Mouse (Mus musculus) midbrain, embryonic 11.5 days (tissue): ENCODE measurements at regions not wholly inside any gene's neighbourhood (a gene's known extent, or its start where the extent isn't known, plus 50 kb on each side); places are given as distances from the start of the nearest gene placed in this dataset.

Source experiments
- ATAC-seq: fragments of 200-750 bp; cut with Nextera tagmentation; 2 replicates; pipeline ENCODE4 v1.8.0; 2017; ENCODE audit warnings: moderate TSS enrichment, moderate library complexity; ENCODE audit not compliant: low FRiP score
- DNase-seq: peaks from one replicate; pipeline ENCODE4 v3.0.0; 2015; ENCODE audit warnings: low spot score; ENCODE audit errors: missing footprints
- H3K27ac ChIP-seq: fragments of 300-500 bp; sonication (generic); 2 replicates; pipeline ENCODE4 v1.5.1; 2014; ENCODE audit warnings: low read depth, low read length
- H3K27me3 ChIP-seq: fragments of 300-500 bp; sonication (generic); 2 replicates; pipeline ENCODE4 v1.6.1; 2014; ENCODE audit warnings: mild to moderate bottlenecking, low read length, moderate library complexity, mixed read lengths; ENCODE audit not compliant: control insufficient read depth, insufficient read depth
- H3K36me3 ChIP-seq: fragments of 300-500 bp; sonication (generic); 2 replicates; pipeline ENCODE4 v1.6.1; 2014; ENCODE audit warnings: mild to moderate bottlenecking, low read length, moderate library complexity, mixed read lengths; ENCODE audit not compliant: control insufficient read depth, insufficient read depth
- H3K4me1 ChIP-seq: fragments of 300-500 bp; sonication (generic); 2 replicates; pipeline ENCODE4 v1.6.1; 2014; ENCODE audit warnings: low read length; ENCODE audit not compliant: control insufficient read depth, insufficient read depth
- H3K4me2 ChIP-seq: fragments of 300-500 bp; sonication (generic); 2 replicates; pipeline ENCODE4 v1.6.1; 2014; ENCODE audit warnings: mild to moderate bottlenecking, moderate library complexity
- H3K4me3 ChIP-seq: fragments of 300-500 bp; sonication (generic); 2 replicates; pipeline ENCODE4 v1.5.1; 2014; ENCODE audit warnings: low read depth, low read length
- H3K9ac ChIP-seq: fragments of 300-500 bp; sonication (generic); 2 replicates; pipeline ENCODE4 v1.6.1; 2014; ENCODE audit warnings: low read length
- H3K9me3 ChIP-seq: fragments of 300-500 bp; sonication (generic); 2 replicates; pipeline ENCODE4 v1.6.1; 2016; ENCODE audit warnings: low read length; ENCODE audit not compliant: control insufficient read depth
- WGBS: fragments of 180-500 bp; shearing (Covaris S2); extraction: QIAGEN DNeasy Blood & Tissue Kit; methylation state at CpG from one replicate; pipeline ENCODE4 v1.1.7; 2014; 5-methylcytosine and 5-hydroxymethylcytosine counted together

DNA sequence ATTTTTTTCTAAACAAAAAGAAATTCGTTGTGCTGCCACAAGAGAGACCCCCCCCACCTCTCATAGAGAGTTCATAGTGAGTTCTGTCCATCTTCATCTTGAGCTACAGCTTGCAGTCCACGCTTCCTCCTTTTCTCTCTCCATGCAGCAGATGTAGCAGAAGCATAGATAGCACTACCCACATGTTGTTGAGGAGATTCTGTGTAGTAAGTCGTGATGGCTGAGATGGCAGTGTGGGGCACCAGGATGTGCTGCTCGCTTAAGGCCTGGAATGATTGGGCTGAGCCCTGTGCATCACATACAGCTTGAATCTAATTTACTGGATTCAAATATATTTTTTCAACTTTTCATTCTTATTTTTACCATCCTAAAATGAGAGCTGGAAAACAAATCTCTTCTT lies 184.4 kb upstream of the Ccn2 start:
- H3K9me3 ChIP-seq, result no peaks in the 10 kb centered on the region
- H3K27ac ChIP-seq, result no peak overlapping the region
- peaks cover 14% of the 10 kb centered on the region for H3K4me1 ChIP-seq
- no peaks in the 10 kb centered on the region for H3K27me3 ChIP-seq
- ATAC-seq (no peak), DNase-seq (no peak)
- H3K36me3 ChIP-seq, result no peaks in the 10 kb centered on the region
- no peak overlapping the region for H3K9ac ChIP-seq
- no peak overlapping the region for H3K4me2 ChIP-seq
- WGBS, result 92% methylated on average over 4 of the region's 4 CpGs
- H3K4me3 ChIP-seq, result no peak overlapping the region

DNA sequence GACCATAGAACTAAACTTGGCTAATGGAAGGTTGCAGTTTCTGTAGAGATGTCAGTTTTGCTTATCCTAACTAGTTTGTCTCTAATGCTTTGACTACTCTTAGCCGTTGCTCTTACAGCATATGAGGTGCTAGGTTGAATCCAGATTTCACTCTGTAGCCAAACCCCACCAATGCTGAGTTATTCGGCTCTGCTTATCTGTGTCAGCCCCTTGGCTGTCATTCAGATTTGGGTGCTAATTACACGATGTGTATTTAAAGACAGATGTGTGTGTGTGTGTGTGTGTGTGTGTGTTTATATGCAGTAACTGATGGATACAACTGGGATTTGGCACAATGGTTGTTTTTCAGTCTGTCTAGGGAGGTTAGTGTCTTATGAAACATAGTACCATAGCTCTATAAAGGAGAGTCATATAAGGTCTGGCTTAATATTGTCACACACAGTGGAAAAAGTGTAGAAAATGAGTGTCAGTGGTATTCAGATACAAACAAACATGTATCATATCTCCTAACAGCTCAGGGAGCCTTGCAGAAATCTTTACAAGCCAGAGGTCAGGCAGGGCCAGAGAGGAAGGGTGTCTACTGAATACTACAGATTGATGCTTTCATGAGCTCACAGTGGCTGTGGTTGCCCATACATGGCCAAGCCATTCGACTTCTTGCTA lies 172.6 kb upstream of the Ccn2 start:
- no peak overlapping the region for H3K4me3 ChIP-seq
- no peak overlapping the region for H3K27ac ChIP-seq
- H3K9me3 ChIP-seq, result no peaks in the 10 kb centered on the region
- no peak overlapping the region for H3K9ac ChIP-seq
- H3K27me3 ChIP-seq, result no peaks in the 10 kb centered on the region
- WGBS, result 87% methylated on average over 4 of the region's 4 CpGs
- H3K4me1 ChIP-seq, result no peaks in the 10 kb centered on the region
- no peaks in the 10 kb centered on the region for H3K36me3 ChIP-seq
- no peak for ATAC-seq
- H3K4me2 ChIP-seq, result no peak overlapping the region
- no peak for DNase-seq

DNA sequence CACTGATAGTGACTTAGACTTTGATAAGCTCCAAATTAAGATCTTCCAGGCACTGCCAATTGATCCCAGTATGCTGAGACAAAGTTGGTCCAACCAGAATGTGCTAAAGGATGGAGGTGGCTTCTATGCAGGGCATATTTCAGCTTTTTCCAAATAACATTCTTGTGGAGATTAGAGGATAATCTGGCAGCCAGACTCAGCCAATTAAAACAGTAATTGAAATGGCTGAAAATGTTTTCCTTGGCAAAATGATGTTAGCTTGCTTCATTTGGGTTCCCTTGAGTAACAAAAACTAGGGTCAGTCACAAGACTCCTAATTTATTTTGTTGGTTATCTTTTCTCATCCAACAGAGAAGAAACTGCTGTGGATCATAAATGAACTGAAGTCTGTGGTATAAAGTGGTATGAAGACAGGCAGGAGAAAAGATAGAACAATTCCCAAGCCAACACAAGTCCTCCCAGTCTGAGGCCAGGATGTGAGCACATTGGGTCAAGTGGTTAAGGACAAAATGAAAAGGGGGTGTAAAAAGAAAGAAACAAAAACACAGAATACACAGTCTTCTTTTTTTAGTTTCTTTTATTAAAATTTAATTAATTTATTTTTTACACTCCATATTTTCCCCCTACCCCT lies 161.4 kb upstream of the Ccn2 start:
- Histone ChIP-seq H3K9ac (no peak overlapping the region), H3K27ac (no peak overlapping the region), H3K4me1 (no peaks in the 10 kb centered on the region), H3K4me3 (no peak overlapping the region), H3K9me3 (no peaks in the 10 kb centered on the region), H3K27me3 (no peaks in the 10 kb centered on the region), H3K4me2 (no peak overlapping the region), H3K36me3 (no peaks in the 10 kb centered on the region)
- DNase-seq, result no peak
- no peak for ATAC-seq

DNA sequence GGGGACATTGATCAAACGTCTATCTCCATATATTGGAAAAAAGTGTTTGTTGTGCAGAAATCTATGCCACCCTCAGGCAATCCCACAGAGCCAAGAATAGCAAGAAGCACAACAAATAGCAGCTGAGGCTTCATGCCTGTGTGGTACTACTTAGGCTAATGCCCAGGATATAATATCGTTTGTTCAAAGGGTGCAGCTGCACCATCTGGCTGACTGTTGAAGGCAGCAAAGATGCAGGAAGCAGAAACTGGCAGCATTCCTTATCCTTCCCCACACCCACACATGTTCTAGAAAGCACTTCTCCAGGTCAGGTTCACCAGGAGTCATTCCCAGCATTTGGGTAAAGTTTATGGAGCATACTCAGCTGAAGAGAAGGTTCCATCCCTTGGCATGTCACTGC lies 158.1 kb upstream of the Ccn2 start:
- no peaks in the 10 kb centered on the region for H3K9me3 ChIP-seq
- ATAC-seq (no peak), DNase-seq (no peak)
- no peaks in the 10 kb centered on the region for H3K27me3 ChIP-seq
- no peaks in the 10 kb centered on the region for H3K4me1 ChIP-seq
- H3K36me3 ChIP-seq, result no peaks in the 10 kb centered on the region
- no peak overlapping the region for H3K4me2 ChIP-seq
- no peak overlapping the region for H3K4me3 ChIP-seq
- no peak overlapping the region for H3K9ac ChIP-seq
- no peak overlapping the region for H3K27ac ChIP-seq
- WGBS, result 87% methylated on average over 2 of the region's 2 CpGs

DNA sequence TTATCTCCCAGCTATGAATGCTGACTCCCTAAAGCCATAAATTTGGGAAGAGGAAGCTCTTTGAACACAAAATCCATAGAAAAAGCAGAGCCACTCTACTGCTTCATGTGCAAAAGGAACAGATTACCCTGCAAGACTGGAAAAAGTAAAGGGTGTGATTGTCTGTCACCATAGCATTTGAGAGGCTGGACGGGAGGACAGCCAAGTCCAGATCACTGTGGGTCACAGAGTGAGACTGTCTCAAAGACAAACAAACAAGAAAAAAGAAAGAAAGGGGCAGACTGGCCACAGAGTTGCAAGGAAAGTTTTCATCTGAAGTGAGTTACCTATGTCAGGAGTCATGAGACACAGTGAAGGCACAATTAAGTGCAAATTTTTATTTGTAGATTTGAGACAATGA lies 150.7 kb upstream of the Ccn2 start:
- ATAC-seq, result no peak
- H3K36me3 ChIP-seq, result no peaks in the 10 kb centered on the region
- 62% methylated on average over 1 of the region's 1 CpGs for WGBS

DNA sequence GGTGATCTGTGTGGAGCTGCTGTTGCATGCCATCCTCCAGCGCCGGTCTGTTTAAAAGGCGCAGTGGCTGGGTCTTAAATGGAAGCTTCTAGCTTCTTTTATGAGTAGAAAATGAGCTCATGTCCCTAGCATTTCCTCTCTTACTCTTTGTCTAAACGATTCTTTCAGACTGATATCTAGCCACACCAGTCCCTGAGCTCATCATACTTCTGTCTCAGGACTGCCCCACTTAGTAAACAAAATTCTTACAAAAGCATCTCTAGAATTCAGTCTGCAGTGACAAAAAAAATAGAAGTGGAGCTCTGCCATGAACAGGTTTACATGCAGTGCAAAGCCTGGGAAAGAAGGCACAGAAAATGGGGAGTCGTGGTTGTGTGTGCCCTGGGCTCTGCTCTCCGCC lies 150.2 kb upstream of the Ccn2 start:
- Histone ChIP-seq H3K27me3 (no peaks in the 10 kb centered on the region), H3K4me3 (no peak overlapping the region), H3K9ac (no peak overlapping the region), H3K36me3 (no peaks in the 10 kb centered on the region), H3K4me2 (no peak overlapping the region), H3K4me1 (no peaks in the 10 kb centered on the region), H3K9me3 (no peaks in the 10 kb centered on the region), H3K27ac (no peak overlapping the region)
- no peak for ATAC-seq
- DNase-seq, result no peak
- WGBS, result 90% methylated on average over 6 of the region's 6 CpGs

More for the DNA sequence above, 150.7 kb upstream of the Ccn2 start:
- H3K27ac ChIP-seq, result no peak overlapping the region
- H3K4me3 ChIP-seq, result no peak overlapping the region
- no peaks in the 10 kb centered on the region for H3K4me1 ChIP-seq
- H3K9ac ChIP-seq, result no peak overlapping the region
- no peak overlapping the region for H3K4me2 ChIP-seq
- no peaks in the 10 kb centered on the region for H3K9me3 ChIP-seq
- H3K27me3 ChIP-seq, result no peaks in the 10 kb centered on the region
- DNase-seq, result no peak

DNA sequence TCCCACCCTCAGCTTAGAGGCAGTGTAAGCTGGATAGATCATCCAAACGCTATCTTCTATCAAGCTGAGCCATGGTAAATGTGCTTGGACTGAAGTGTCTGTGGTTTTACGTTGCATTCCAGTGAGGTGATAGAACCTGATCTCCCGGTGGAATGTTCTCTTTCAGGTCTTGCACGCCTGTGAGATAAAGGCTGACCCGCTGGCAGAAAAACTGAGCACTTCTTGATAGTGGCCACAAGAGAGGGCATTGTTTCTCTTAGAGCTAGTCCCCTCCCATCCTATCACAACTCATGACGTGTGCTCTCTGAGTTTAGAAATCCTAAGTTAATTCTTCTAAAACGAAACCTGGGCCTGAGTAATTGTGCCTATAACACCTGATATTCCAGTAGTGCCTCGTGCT lies 149.1 kb upstream of the Ccn2 start:
- 90% methylated on average over 8 of the region's 8 CpGs for WGBS
- H3K4me2 ChIP-seq, result no peak overlapping the region
- no peaks in the 10 kb centered on the region for H3K4me1 ChIP-seq
- no peak overlapping the region for H3K4me3 ChIP-seq
- no peak overlapping the region for H3K9ac ChIP-seq
- no peaks in the 10 kb centered on the region for H3K27me3 ChIP-seq
- H3K9me3 ChIP-seq, result no peaks in the 10 kb centered on the region
- no peaks in the 10 kb centered on the region for H3K36me3 ChIP-seq
- no peak for DNase-seq
- H3K27ac ChIP-seq, result no peak overlapping the region
- no peak for ATAC-seq

DNA sequence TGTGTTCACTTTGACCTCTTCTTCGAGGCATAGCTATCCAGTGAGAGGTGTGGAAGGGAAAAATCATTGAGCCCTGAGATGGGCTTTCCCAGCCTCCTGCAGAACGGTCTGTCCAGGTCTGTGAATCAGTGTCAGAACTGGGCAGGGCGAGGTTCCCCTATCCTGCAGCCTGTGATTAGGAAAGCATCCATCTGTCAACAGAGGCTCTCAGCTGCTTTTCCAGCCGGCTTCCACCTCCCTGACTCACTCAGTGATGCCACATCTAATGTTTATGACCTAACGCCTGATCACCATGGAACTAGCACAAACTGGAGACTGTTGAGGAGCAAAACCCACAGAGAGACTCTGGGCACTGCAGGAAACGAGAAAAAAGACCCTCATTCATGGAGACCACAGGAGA lies 148.1 kb upstream of the Ccn2 start:
- H3K36me3 ChIP-seq, result no peaks in the 10 kb centered on the region
- no peak overlapping the region for H3K9ac ChIP-seq
- 78% methylated on average over 6 of the region's 6 CpGs for WGBS
- DNase-seq (no peak), ATAC-seq (no peak)
- H3K4me1 ChIP-seq, result no peaks in the 10 kb centered on the region
- H3K4me2 ChIP-seq, result no peak overlapping the region
- no peaks in the 10 kb centered on the region for H3K9me3 ChIP-seq
- no peaks in the 10 kb centered on the region for H3K27me3 ChIP-seq
- no peak overlapping the region for H3K4me3 ChIP-seq
- no peak overlapping the region for H3K27ac ChIP-seq

DNA sequence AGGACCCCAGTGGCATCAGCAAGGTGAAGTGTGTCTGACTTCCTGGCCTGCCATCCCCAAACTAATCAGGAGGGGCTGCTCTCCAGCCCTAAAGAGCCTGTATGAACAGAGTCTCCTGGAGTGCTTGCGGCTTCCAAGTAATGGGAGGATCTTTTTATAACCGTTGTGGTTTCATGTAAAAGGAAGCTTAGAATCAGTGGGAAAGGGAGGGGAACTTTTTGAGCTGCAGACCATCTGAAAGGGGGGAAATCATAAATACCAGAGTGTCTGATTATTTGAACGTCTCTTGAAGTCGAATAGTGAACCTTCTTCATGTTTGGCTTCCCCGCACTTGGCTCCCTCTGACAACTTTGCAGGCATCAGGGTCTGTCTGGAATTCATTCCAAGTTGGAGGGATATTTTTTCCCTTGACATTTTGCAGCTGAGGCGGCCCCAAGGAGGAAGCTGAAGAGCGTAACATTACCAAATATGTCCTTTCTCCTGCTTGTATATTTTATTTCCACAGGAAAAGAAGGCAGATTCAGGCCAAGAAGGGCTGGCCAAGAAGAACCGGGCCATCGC lies 147.2 kb upstream of the Ccn2 start:
- ATAC-seq, result no peak
- WGBS, result 86% methylated on average over 9 of the region's 9 CpGs

More for the DNA sequence above, 147.2 kb upstream of the Ccn2 start:
- Histone ChIP-seq H3K36me3 (no peaks in the 10 kb centered on the region), H3K4me3 (no peak overlapping the region), H3K27me3 (no peaks in the 10 kb centered on the region), H3K9ac (no peak overlapping the region), H3K9me3 (no peaks in the 10 kb centered on the region), H3K27ac (no peak overlapping the region), H3K4me1 (no peaks in the 10 kb centered on the region), H3K4me2 (no peak overlapping the region)
- DNase-seq, result no peak
